Mouse (Mus musculus): ENCODE data around the gene Mmp21. TPM values are rescaled to one million over a fixed set of nuclear protein-coding genes. Genes with fewer than 3 reads are reported as not detected.

Mmp21 gene
- total RNA-seq, 1 experiment = 0.27 TPM

DNA sequence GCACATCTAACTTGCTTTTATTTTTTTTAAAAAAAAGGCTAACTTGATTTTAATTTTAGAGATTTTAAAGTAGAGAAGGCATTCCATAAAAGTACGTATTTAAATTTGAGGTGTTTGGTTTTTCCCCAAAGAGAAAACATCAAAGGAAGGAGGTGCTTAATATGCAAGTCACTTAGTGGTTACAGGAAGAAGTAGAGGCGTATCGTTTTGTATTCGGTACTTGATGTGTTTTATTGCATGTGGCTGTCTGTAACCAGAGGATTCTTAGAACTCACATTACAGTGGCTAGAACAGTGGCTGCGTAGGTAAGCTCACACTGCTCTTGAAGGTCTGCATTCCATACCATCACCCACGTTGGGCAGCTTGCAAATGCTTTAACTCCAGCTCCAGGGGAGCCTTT, 34.1 kb downstream of the Mmp21 start:
- Histone ChIP-seq H3K9me3 (ENCODE audit: control insufficient read depth, insufficient read depth, low read depth, low read length) (no peaks in the 10 kb centered on the region), H3K4me3 (ENCODE audit: insufficient read depth in 1 of 2, low read depth in 1 of 2, low read length in 2 of 2, poor library complexity in 1 of 2, severe bottlenecking in 1 of 2) (no peak overlapping the region), H3K27ac (ENCODE audit: insufficient read depth, low read depth, low read length, poor library complexity, severe bottlenecking) (no peak overlapping the region), H3K4me1 (ENCODE audit: control insufficient read depth in 2 of 2, insufficient read depth in 2 of 2, low read length in 2 of 2, poor library complexity in 1 of 2) (no peaks in the 10 kb centered on the region), H3K36me3 (ENCODE audit: control insufficient read depth, insufficient read depth, low read length, poor library complexity, severe bottlenecking) (peaks cover 49% of the 10 kb centered on the region), H3K9ac (ENCODE audit: insufficient read depth, low read depth, low read length, poor library complexity, severe bottlenecking) (no peak overlapping the region)
- no peak for TF ChIP-seq MAFK (IDR thresholded peaks at IDR 0.05; ENCODE audit: insufficient read depth, low read depth, low read length)
- no peak for DNase-seq (ENCODE audit: low read depth, low spot score)
- in situ Hi-C loops (cut with MboI; ENCODE audit: low sequenced_read_pairs in 2 of 2, unreplicated experiment in 2 of 2) = no loop called here

GRCm38 (mm10) chr7:133638821-133639220, 41.0 kb downstream of the Mmp21 start:
- in situ Hi-C loops (cut with MboI; ENCODE audit: low sequenced_read_pairs in 2 of 2, unreplicated experiment in 2 of 2) = no loop called here
- peaks cover 24% of the 10 kb centered on the region for H3K36me3 ChIP-seq (ENCODE audit: control insufficient read depth, insufficient read depth, low read length, poor library complexity, severe bottlenecking)
- no peaks in the 10 kb centered on the region for H3K9me3 ChIP-seq (ENCODE audit: control insufficient read depth, insufficient read depth, low read depth, low read length)
- no peak for DNase-seq (ENCODE audit: low read depth, low spot score)
- H3K27ac ChIP-seq (ENCODE audit: insufficient read depth, low read depth, low read length, poor library complexity, severe bottlenecking) = no peak overlapping the region
- H3K4me1 ChIP-seq (ENCODE audit: control insufficient read depth in 2 of 2, insufficient read depth in 2 of 2, low read length in 2 of 2, poor library complexity in 1 of 2) = peaks cover 0 to 4% of the 10 kb centered on the region in 2 experiments; a peak in 2 of 4 replicates
- TF ChIP-seq ZNF384 (IDR thresholded peaks at IDR 0.05; ENCODE audit: low read depth, low read length) (no peak), ZC3H11A (IDR thresholded peaks at IDR 0.05; ENCODE audit: borderline replicate concordance, low read depth, low read length) (no peak), MAFK (IDR thresholded peaks at IDR 0.05; ENCODE audit: insufficient read depth, low read depth, low read length) (no peak), HCFC1 (IDR thresholded peaks at IDR 0.05; ENCODE audit: borderline replicate concordance, insufficient read depth, low read length) (no peak), CHD2 (IDR thresholded peaks at IDR 0.05; ENCODE audit: low read depth, low read length) (no peak)
- H3K4me3 ChIP-seq (ENCODE audit: insufficient read depth in 1 of 2, low read depth in 1 of 2, low read length in 2 of 2, poor library complexity in 1 of 2, severe bottlenecking in 1 of 2) = peak overlapping the region in 1 of 2 experiments; percentile 76; a peak in 2 of 4 replicates
- H3K9ac ChIP-seq (ENCODE audit: insufficient read depth, low read depth, low read length, poor library complexity, severe bottlenecking) = no peak overlapping the region

GRCm38 (mm10) chr7:133638306-133638705, 41.6 kb downstream of the Mmp21 start:
- DNase-seq (ENCODE audit: low read depth, low spot score) = no peak
- in situ Hi-C loops (cut with MboI; ENCODE audit: low sequenced_read_pairs in 2 of 2, unreplicated experiment in 2 of 2) = no loop called here
- no peaks in the 10 kb centered on the region for H3K9me3 ChIP-seq (ENCODE audit: control insufficient read depth, insufficient read depth, low read depth, low read length)
- TF ChIP-seq ZC3H11A (IDR thresholded peaks at IDR 0.05; ENCODE audit: borderline replicate concordance, low read depth, low read length) (no peak), MAFK (IDR thresholded peaks at IDR 0.05; ENCODE audit: insufficient read depth, low read depth, low read length) (no peak), CHD2 (IDR thresholded peaks at IDR 0.05; ENCODE audit: low read depth, low read length) (no peak)
- peak overlapping the region; percentile 76 to 85 for H3K4me3 ChIP-seq (ENCODE audit: insufficient read depth in 1 of 2, low read depth in 1 of 2, low read length in 2 of 2, poor library complexity in 1 of 2, severe bottlenecking in 1 of 2)
- peak overlapping the region; percentile 93 for H3K9ac ChIP-seq (ENCODE audit: insufficient read depth, low read depth, low read length, poor library complexity, severe bottlenecking)
- no peak overlapping the region for H3K27ac ChIP-seq (ENCODE audit: insufficient read depth, low read depth, low read length, poor library complexity, severe bottlenecking)
- H3K36me3 ChIP-seq (ENCODE audit: control insufficient read depth, insufficient read depth, low read length, poor library complexity, severe bottlenecking) = peaks cover 21% of the 10 kb centered on the region
- H3K4me1 ChIP-seq (ENCODE audit: control insufficient read depth in 2 of 2, insufficient read depth in 2 of 2, low read length in 2 of 2, poor library complexity in 1 of 2) = peaks cover 0 to 4% of the 10 kb centered on the region in 2 experiments; a peak in 2 of 4 replicates

- Histone ChIP-seq H3K36me3 (ENCODE audit: control insufficient read depth, insufficient read depth, low read length, poor library complexity, severe bottlenecking) (peaks cover 15% of the 10 kb centered on the region), H3K27ac (ENCODE audit: insufficient read depth, low read depth, low read length, poor library complexity, severe bottlenecking) (peak within 1 kb of the TSS; percentile 66), H3K4me1 (ENCODE audit: control insufficient read depth in 2 of 2, insufficient read depth in 2 of 2, low read length in 2 of 2, poor library complexity in 1 of 2) (peaks cover 0 to 4% of the 10 kb centered on the region in 2 experiments; a peak in 2 of 4 replicates), H3K9ac (ENCODE audit: insufficient read depth, low read depth, low read length, poor library complexity, severe bottlenecking) (peak within 1 kb of the TSS; percentile 93), H3K4me3 (ENCODE audit: insufficient read depth in 1 of 2, low read depth in 1 of 2, low read length in 2 of 2, poor library complexity in 1 of 2, severe bottlenecking in 1 of 2) (peak within 1 kb of the TSS; percentile 76 to 85), H3K9me3 (ENCODE audit: control insufficient read depth, insufficient read depth, low read depth, low read length) (no peaks in the 10 kb centered on the region)
- in situ Hi-C loops (cut with MboI; ENCODE audit: low sequenced_read_pairs in 2 of 2, unreplicated experiment in 2 of 2) = no loop called here
- no peak for TF ChIP-seq MAFK (IDR thresholded peaks at IDR 0.05; ENCODE audit: insufficient read depth, low read depth, low read length)
- TF ChIP-seq CHD2 (IDR thresholded peaks at IDR 0.05; ENCODE audit: low read depth, low read length) = peak; percentile 99
- no peak for TF ChIP-seq HCFC1 (IDR thresholded peaks at IDR 0.05; ENCODE audit: borderline replicate concordance, insufficient read depth, low read length)
- no peak for TF ChIP-seq ZNF384 (IDR thresholded peaks at IDR 0.05; ENCODE audit: low read depth, low read length)
- TF ChIP-seq ZC3H11A (IDR thresholded peaks at IDR 0.05; ENCODE audit: borderline replicate concordance, low read depth, low read length) = no peak
- peak; percentile 98 for DNase-seq (ENCODE audit: low read depth, low spot score)
Measured at GRCm38 (mm10) chr7:133637361-133638305, 42.2 kb downstream of the Mmp21 start, which contains the start of gene Edrf1. Gene Edrf1 (plus strand): TSS chr7:133637543.

Measured in ES-E14 (cell line).